Mouse (Mus musculus): Measurements from ENCODE around the gene Kmt2d.

DNA sequence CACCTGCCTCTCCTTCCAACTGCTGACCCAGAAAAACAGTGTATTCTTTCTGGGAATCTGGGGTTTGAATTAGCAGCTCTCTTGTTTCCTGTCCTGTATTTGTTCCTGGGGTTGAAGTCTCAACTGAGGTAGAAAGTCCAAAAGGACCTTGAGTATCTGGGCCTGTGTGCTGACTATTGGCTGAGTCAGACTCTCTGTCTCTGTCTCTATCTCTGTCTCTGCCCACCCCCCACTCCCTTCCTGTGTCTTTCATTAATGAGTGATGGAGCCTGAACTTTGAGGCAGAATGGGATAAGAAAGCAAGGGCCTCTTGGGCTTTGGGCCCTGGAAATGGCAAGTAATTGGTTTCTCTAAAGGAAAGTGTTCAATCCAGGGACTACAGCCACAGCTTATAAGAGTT, 12.7 kb upstream of the Kmt2d start:
- TF ChIP-seq POLR2AphosphoS2 (IDR thresholded peaks at IDR 0.05; ENCODE audit: low read depth, low read length) (no peak), EP300 (IDR thresholded peaks at IDR 0.05; ENCODE audit: low read length) (no peak), ZKSCAN1 (IDR thresholded peaks at IDR 0.05; ENCODE audit: borderline replicate concordance, low read depth, low read length) (no peak), CTCF (conservative IDR thresholded peaks at IDR 0.05 in 1 of 2, IDR thresholded peaks at IDR 0.05 in 1 of 2; ENCODE audit: low read depth in 2 of 2, low read length in 2 of 2) (no peak), HCFC1 (IDR thresholded peaks at IDR 0.05; ENCODE audit: low read depth, low read length) (no peak), POLR2A (IDR thresholded peaks at IDR 0.05; ENCODE audit: low read depth, low read length) (no peak)
